Mouse (Mus musculus) induced T-regulatory cell, adult 2 months (primary cell): ENCODE measurements at regions not wholly inside any gene's neighbourhood (a gene's known extent, or its start where the extent isn't known, plus 50 kb on each side); places are given as distances from the start of the nearest gene placed in this dataset.

Source experiments
- DNase-seq: peaks from one replicate; pipeline ENCODE4 v3.0.0-alpha.2; 2012; ENCODE audit warnings: low read depth

- DNase-seq, result no peak
These were observed 290.9 kb upstream of the Rnaseh2b start for GRCm38 (mm10) chr14:62001481-62001949.

GRCm38 (mm10) chr14:62002131-62002530 lies 290.3 kb upstream of the Rnaseh2b start:
- DNase-seq, result no peak

GRCm38 (mm10) chr14:62003013-62003781 lies 289.2 kb upstream of the Rnaseh2b start:
- DNase-seq, result no peak

- no peak for DNase-seq
These were observed 288.6 kb upstream of the Rnaseh2b start for GRCm38 (mm10) chr14:62003797-62004196.

- peak; percentile 32 for DNase-seq
These were observed 283.7 kb upstream of the Rnaseh2b start for GRCm38 (mm10) chr14:62008707-62009106.

- DNase-seq, result no peak
These were observed 273.6 kb upstream of the Rnaseh2b start for GRCm38 (mm10) chr14:62018804-62019203.

- DNase-seq, result no peak
These were observed 271.4 kb upstream of the Rnaseh2b start for GRCm38 (mm10) chr14:62020996-62021395.

- peak; percentile 19 for DNase-seq
These were observed 270.2 kb upstream of the Rnaseh2b start for GRCm38 (mm10) chr14:62022193-62022592.

GRCm38 (mm10) chr14:62023022-62023421 lies 269.4 kb upstream of the Rnaseh2b start:
- peak; percentile 8 for DNase-seq

- no peak for DNase-seq
These were observed 264.6 kb upstream of the Rnaseh2b start for GRCm38 (mm10) chr14:62027751-62028279.

GRCm38 (mm10) chr14:62030059-62030458 lies 262.3 kb upstream of the Rnaseh2b start:
- no peak for DNase-seq

GRCm38 (mm10) chr14:62033661-62034060 lies 258.7 kb upstream of the Rnaseh2b start:
- DNase-seq, result no peak

- DNase-seq, result no peak
These were observed 257.7 kb upstream of the Rnaseh2b start for GRCm38 (mm10) chr14:62034664-62035063.

GRCm38 (mm10) chr14:62035416-62035815 lies 257.0 kb upstream of the Rnaseh2b start:
- no peak for DNase-seq

GRCm38 (mm10) chr14:62037514-62037913 lies 254.9 kb upstream of the Rnaseh2b start:
- DNase-seq, result no peak

GRCm38 (mm10) chr14:62037917-62038316 lies 254.5 kb upstream of the Rnaseh2b start:
- DNase-seq, result no peak

- DNase-seq, result peak; percentile 70
These were observed 249.9 kb upstream of the Rnaseh2b start for GRCm38 (mm10) chr14:62042305-62043116.

- DNase-seq, result no peak
These were observed 249.3 kb upstream of the Rnaseh2b start for GRCm38 (mm10) chr14:62043117-62043422.

- no peak for DNase-seq
These were observed 241.4 kb upstream of the Rnaseh2b start for GRCm38 (mm10) chr14:62050941-62051340.

- DNase-seq, result no peak
These were observed 240.5 kb upstream of the Rnaseh2b start for GRCm38 (mm10) chr14:62051923-62052322.

- DNase-seq, result no peak
These were observed 239.4 kb upstream of the Rnaseh2b start for GRCm38 (mm10) chr14:62053004-62053403.

- no peak for DNase-seq
These were observed 235.3 kb upstream of the Rnaseh2b start for GRCm38 (mm10) chr14:62057096-62057495.

- no peak for DNase-seq
These were observed 234.3 kb upstream of the Rnaseh2b start for GRCm38 (mm10) chr14:62058100-62058499.
